Mouse (Mus musculus): ENCODE data around the gene Uvssa.

DNA sequence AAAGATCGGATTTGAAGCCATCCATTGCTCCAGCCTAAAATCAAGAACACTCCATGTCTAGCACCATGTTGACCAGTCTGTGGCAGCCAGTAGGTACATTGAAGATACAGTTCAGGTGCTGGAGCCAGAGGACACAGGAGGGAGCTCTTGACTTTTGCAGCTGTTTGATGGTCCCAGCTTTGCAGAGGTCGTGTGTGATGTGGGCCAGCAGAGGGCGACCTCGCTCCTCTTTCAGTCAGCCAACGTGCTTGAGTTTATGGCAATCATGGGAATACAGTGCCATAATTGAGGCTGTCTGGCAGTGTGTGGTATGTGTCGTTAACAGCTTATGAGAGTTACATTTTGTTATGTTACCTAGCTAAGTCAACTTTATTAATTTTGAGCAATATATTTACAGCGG is 15.5 kb downstream of the Uvssa start:
- TF ChIP-seq CTCF (conservative IDR thresholded peaks at IDR 0.05; ENCODE audit: insufficient read depth, insufficient read length, low read depth, low read length) (peak; percentile 100; the same call in 1 of the 2 replicates), POLR2A (IDR thresholded peaks at IDR 0.05; ENCODE audit: low read depth, low read length) (no peak)

Data from kidney, adult 2 months (tissue).